ENCODE assay signal across 12 mouse cellular contexts in the genomic region with DNA sequence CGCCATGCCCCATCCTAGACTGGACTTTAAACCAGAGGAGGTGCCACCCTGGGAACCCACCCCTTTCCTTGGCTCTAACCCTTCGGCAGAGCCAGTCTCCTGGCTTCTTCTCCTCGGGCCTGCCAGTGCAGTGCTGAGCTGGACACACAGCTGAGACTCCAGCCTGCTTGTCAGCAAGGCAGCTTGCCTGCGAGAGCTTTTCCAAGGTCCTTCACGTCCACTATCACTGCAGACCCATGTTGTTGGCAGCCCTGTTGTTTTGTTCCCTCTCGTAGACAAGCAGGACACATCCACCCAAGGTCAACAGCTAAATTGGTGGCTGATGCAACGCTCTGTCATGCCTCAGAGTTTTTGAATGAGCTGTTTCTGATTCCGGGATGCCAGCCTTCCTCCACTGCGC. TPM values are rescaled to one million over a fixed set of nuclear protein-coding genes. Genes with fewer than 3 reads are reported as not detected.
A peak's percentile ranks its signal among the peaks of the same experiment; 100 is the strongest.
DNase-seq lines count a peak whose midpoint lies in the region; ATAC-seq and TF ChIP-seq lines count a peak whose summit lies in the region.
"Had no signal": no experiment of that assay in that cellular context is flagged by ENCODE, and none has a peak within 500 bp of the region (broad histone marks: within the 10 kb centered on the region; RNA-seq: fewer than 3 reads in every experiment).

No protein-coding gene starts in this region.

- TF ChIP-seq EP300 in CH12.LX (IDR thresholded peaks at IDR 0.05; ENCODE audit: low read length), result no peak

- in situ Hi-C loops in CH12.LX (cut with MboI; ENCODE audit: low pct_ligation_motif_present, low pct_unique_long_range_greater_than_20kb, low sequenced_read_pairs), result no loop called here

- DNase-seq in gastrocnemius, adult 2 months, result peak; percentile 71
- DNase-seq in gastrocnemius, postnatal 4 days (ENCODE audit: low spot score in 2 of 2), result no peak
- DNase-seq in CH12.LX (ENCODE audit: extremely low read depth), result no peak
- peak; percentile 62 for DNase-seq in heart, adult 8-10 months (ENCODE audit: low spot score)
- DNase-seq in kidney, postnatal 14 days, result peak; percentile 64
- no peak for DNase-seq in midbrain, embryonic 11.5 days (ENCODE audit: low spot score, missing footprints)
- DNase-seq in cerebellum, adult 11 months, result no peak
- no peak for DNase-seq in left cerebral cortex, postnatal 10 days (ENCODE audit: extremely low spot score in 1 of 2, low spot score in 2 of 2)
- DNase-seq: lung, adult 18-20 months; thymus, postnatal 14 days had no signal

- H3K36me3 ChIP-seq in CH12.LX (replicated peaks in 1 of 2; ENCODE audit: control insufficient read depth in 1 of 2, insufficient read depth in 1 of 2, low read length in 1 of 2), result peaks cover 0 to 7% of the 10 kb centered on the region in 2 experiments
- H3K36me3 ChIP-seq in midbrain, embryonic 11.5 days (ENCODE audit: control insufficient read depth, insufficient read depth, low read length), result no peaks in the 10 kb centered on the region
- H3K36me3 ChIP-seq: neural tube, embryonic 13.5 days had no signal

- H3K4me3 ChIP-seq in gastrocnemius, adult 2 months, result peak overlapping the region; percentile 10; the same call in 1 of the 2 replicates
- H3K4me3 ChIP-seq in CH12.LX (replicated peaks in 1 of 3; ENCODE audit: low read depth in 2 of 3, low read length in 2 of 3, poor library complexity in 1 of 3), result peak overlapping the region in 1 of 3 experiments; percentile 20
- H3K4me3 ChIP-seq in midbrain, embryonic 11.5 days (ENCODE audit: low read depth, low read length), result no peak overlapping the region
- H3K4me3 ChIP-seq: left cerebral cortex, adult 2 months; neural tube, embryonic 13.5 days had no signal

- H3K79me2 ChIP-seq in CH12.LX (replicated peaks; ENCODE audit: control insufficient read depth, extremely low read depth, insufficient read depth, poor library complexity, severe bottlenecking), result peaks cover 11% of the 10 kb centered on the region

- TF ChIP-seq POLR2A in CH12.LX (IDR thresholded peaks at IDR 0.05; ENCODE audit: low read depth, low read length), result no peak

- peaks cover 20 to 40% of the 10 kb centered on the region in 2 experiments for H3K4me1 ChIP-seq in CH12.LX (ENCODE audit: control insufficient read depth in 1 of 2, insufficient read depth in 2 of 2)
- H3K4me1 ChIP-seq in midbrain, embryonic 11.5 days (ENCODE audit: control insufficient read depth, insufficient read depth, low read length), result peaks cover 6% of the 10 kb centered on the region; the same call in 1 of the 2 replicates

- intact Hi-C loops in gastrocnemius, adult 2 months (cut with DNase I), result no loop called here
- intact Hi-C loops in left cerebral cortex, postnatal 10 days (cut with DNase I), result no loop called here

- ATAC-seq in midbrain, embryonic 11.5 days (ENCODE audit: low FRiP score), result no peak

- no peaks in the 10 kb centered on the region for H3K9me3 ChIP-seq in CH12.LX (replicated peaks; ENCODE audit: low read length)
- H3K9me3 ChIP-seq in midbrain, embryonic 11.5 days (ENCODE audit: control insufficient read depth, low read length), result no peaks in the 10 kb centered on the region
- H3K9me3 ChIP-seq: neural tube, embryonic 13.5 days had no signal

- 82% methylated on average over 9 of the region's 9 CpGs for WGBS in midbrain, embryonic 11.5 days

- no peak overlapping the region for H3K4me2 ChIP-seq in CH12.LX (ENCODE audit: insufficient read depth, low read depth, poor library complexity, severe bottlenecking)
- H3K4me2 ChIP-seq in midbrain, embryonic 11.5 days, result no peak overlapping the region
- H3K4me2 ChIP-seq: neural tube, embryonic 13.5 days had no signal

- no peak for TF ChIP-seq CTCF in gastrocnemius, adult 2 months (IDR thresholded peaks at IDR 0.05)
- no peak for TF ChIP-seq CTCF in CH12.LX (conservative IDR thresholded peaks at IDR 0.05 in 1 of 2, IDR thresholded peaks at IDR 0.05 in 1 of 2; ENCODE audit: low read depth in 2 of 2, low read length in 2 of 2)

- peak overlapping the region; percentile 37; the same call in 1 of the 2 replicates for H3K9ac ChIP-seq in CH12.LX (ENCODE audit: insufficient read depth, low read depth)
- H3K9ac ChIP-seq in midbrain, embryonic 11.5 days (ENCODE audit: low read length), result no peak overlapping the region
- H3K9ac ChIP-seq: neural tube, embryonic 13.5 days had no signal

- dilution Hi-C loops in CH12.LX (cut with MboI; ENCODE audit: extremely low pct_ligation_motif_present, extremely low pct_unique_long_range_greater_than_20kb, low sequenced_read_pairs), result loop anchor here (25.0 kb wide), 1 partner anchor 185 kb away; a partner anchor contains a TSS

- no peak for TF ChIP-seq RAD21 in CH12.LX (IDR thresholded peaks at IDR 0.05; ENCODE audit: low read depth, low read length)

- peak overlapping the region; percentile 99 for H3K27ac ChIP-seq in gastrocnemius, adult 2 months
- H3K27ac ChIP-seq in CH12.LX (ENCODE audit: insufficient read depth, low read depth), result peak overlapping the region; percentile 19; the same call in 1 of the 2 replicates
- no peak overlapping the region for H3K27ac ChIP-seq in midbrain, embryonic 11.5 days (ENCODE audit: low read depth, low read length)
- H3K27ac ChIP-seq: left cerebral cortex, adult 2 months; neural tube, embryonic 13.5 days had no signal

- peaks cover 4% of the 10 kb centered on the region for H3K27me3 ChIP-seq in CH12.LX (replicated peaks)
- peaks cover 2% of the 10 kb centered on the region; the same call in 1 of the 2 replicates for H3K27me3 ChIP-seq in midbrain, embryonic 11.5 days (ENCODE audit: control insufficient read depth, insufficient read depth, low read length)

TF ChIP-seq in CH12.LX, 34 proteins besides CTCF, POLR2A, EP300 and RAD21:
- TF ChIP-seq ELF1 (IDR thresholded peaks at IDR 0.05; ENCODE audit: low read depth, low read length) (peak; percentile 45), ZMIZ1 (IDR thresholded peaks at IDR 0.05; ENCODE audit: low read depth, low read length) (no peak), NRF1 (IDR thresholded peaks at IDR 0.05; ENCODE audit: low read depth, low read length) (peak; percentile 43; the same call in 1 of the 2 replicates), BHLHE40 (IDR thresholded peaks at IDR 0.05; ENCODE audit: low read depth, low read length) (no peak)

RNA-seq across cellular contexts. Expression of a gene that starts 3.0 kb away (rescaled TPM):
- 10 to 100 TPM; 11.3 to 11.7 TPM for total RNA-seq in gastrocnemius, adult 2 months (2021)
- total RNA-seq in gastrocnemius, postnatal 4 days (2021), result 1 to 10 TPM; 5.8 to 9.0 TPM
- total RNA-seq in CH12.LX (2012; rRNA removed) (24.4 and 25.3 TPM in 2 replicates), CH12.LX (2014; rRNA removed) (32.3 and 35.5 TPM in 2 replicates)
- polyA plus RNA-seq in CH12.LX (2012; ENCODE audit: insufficient read length, low read depth), result 32.4 and 33.3 TPM in 2 replicates
- 10 to 100 TPM; 19.9 to 28.9 (median 23.1) TPM for total RNA-seq in heart, adult 8-10 months (2022)
- 18.6 and 21.4 TPM in 2 replicates for polyA plus RNA-seq in midbrain, embryonic 11.5 days (2014; fragmentation: Nextera tagmentation; extraction: Ambion mirVana)
- total RNA-seq in left cerebral cortex, postnatal 10 days (2021), result 10 to 100 TPM; 29.2 to 32.7 TPM

RNA-seq across cellular contexts. Expression of a gene that starts 39.3 kb away (rescaled TPM):
- 10 to 100 TPM; 37.2 to 51.0 TPM for total RNA-seq in gastrocnemius, adult 2 months (2021)
- 10 to 100 TPM; 60.5 to 67.7 TPM for total RNA-seq in gastrocnemius, postnatal 4 days (2021)
- total RNA-seq in CH12.LX (2012; rRNA removed), result 16.2 and 18.0 TPM in 2 replicates
- 6.4 and 6.5 TPM in 2 replicates for total RNA-seq in CH12.LX (2014; rRNA removed)
- 23.7 and 29.2 TPM in 2 replicates for polyA plus RNA-seq in CH12.LX (2012; ENCODE audit: insufficient read length, low read depth)
- 10 to 100 TPM; 92.2 to 93.9 (median 93.1) TPM for total RNA-seq in heart, adult 8-10 months (2022)
- polyA plus RNA-seq in midbrain, embryonic 11.5 days (2014; fragmentation: Nextera tagmentation; extraction: Ambion mirVana), result 15.8 and 18.4 TPM in 2 replicates
- 10 to 100 TPM; 57.9 to 59.5 TPM for total RNA-seq in left cerebral cortex, postnatal 10 days (2021)

Comparison
In these comparisons a context has a peak if more than half of its experiments do, and no peak if none do; other contexts are left out.
1. DNase-seq: peak in gastrocnemius, adult 2 months (single experiment), heart, adult 8-10 months (single experiment) and kidney, postnatal 14 days (single experiment); none in gastrocnemius, postnatal 4 days (0 of 2), CH12.LX (single experiment), midbrain, embryonic 11.5 days (single experiment), cerebellum, adult 11 months (single experiment) and left cerebral cortex, postnatal 10 days (0 of 2).